Mouse (Mus musculus) gonadal fat pad, adult 2 months (tissue): Measurements from ENCODE around the gene Lama4. TPM values are rescaled to one million over a fixed set of nuclear protein-coding genes. Genes with fewer than 3 reads are reported as not detected.

Experiments
- DNase-seq: peaks from one replicate; pipeline ENCODE4 v3.0.0-alpha.2; 2012; ENCODE audit warnings: low read depth
- polyA plus RNA-seq: library from polyadenylated mRNA; depleted of rRNA; stranded (reverse); fragments of >200 nt; gene quantifications from 2 replicates; pipeline ENCODE4 v1.2.3, GENCODE M21; 2012; rRNA removed

Lama4 gene
- 42.7 and 63.2 TPM in 2 replicates for polyA plus RNA-seq

DNA sequence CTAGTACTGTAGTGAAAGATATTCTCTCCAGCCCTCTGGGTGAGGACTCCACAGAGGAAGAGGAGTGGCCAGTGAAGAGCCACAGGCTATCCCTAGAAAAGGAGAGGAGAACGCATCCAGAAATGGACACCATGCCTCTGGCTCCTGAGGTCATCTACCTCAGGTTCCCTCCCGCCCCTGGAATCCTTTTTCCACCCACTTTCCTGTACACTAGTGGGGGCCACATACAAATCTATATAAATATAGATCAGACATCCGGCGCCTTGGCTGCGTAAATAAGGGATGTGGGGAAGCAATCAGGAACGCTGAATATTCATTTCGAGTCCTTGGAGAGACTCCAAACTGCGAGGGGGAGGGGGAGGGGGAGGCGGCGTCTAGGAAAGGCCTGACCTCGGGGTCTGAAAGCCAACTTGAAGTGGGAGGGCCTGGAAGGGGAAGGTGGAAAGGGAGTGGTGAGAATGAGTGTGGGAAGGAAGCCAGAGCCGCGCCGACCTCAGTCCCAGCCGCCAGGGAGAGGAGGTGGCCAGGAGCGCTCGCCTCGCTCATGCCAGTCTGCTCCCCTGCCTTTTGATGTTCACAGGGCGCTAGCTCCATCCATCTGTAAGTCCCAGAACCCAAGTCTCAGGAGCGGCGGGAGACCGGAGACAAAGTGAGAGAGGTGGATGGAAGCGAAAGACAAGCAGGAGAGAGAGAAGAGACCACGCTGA, at the start of gene Lama4:
Lama4 (plus strand) TSS at position 441 of the 707 bp plus-strand sequence.
- DNase-seq: no peak

DNA sequence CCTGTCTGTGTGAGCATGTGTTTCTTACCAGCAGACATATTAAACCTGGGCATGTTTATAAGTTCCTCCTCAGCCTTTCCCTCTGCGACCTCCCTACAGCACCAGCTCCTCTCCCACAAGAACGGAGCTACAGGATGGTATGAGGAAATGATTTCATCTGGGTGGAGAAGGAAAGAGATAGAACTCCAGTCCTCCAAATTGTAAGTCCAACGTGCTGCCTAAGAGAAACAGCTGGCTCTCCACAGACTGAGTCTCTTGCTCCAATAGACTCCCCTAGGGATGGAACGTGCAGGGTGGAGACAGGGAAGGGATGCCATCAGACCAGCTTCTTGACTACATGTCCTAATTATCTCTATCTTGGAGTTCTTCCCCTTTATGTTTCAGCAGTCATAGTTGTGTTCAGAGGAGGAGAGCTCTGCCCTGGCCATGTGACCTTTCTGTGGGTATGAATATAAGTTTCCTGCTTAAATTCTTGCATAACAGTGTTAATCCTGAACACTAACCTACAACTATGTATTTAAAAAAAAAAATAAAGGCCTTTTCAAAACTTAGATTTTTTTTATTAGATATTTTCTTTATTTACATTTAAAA, 49.2 kb upstream of the Lama4 start:
- no peak for DNase-seq

DNA sequence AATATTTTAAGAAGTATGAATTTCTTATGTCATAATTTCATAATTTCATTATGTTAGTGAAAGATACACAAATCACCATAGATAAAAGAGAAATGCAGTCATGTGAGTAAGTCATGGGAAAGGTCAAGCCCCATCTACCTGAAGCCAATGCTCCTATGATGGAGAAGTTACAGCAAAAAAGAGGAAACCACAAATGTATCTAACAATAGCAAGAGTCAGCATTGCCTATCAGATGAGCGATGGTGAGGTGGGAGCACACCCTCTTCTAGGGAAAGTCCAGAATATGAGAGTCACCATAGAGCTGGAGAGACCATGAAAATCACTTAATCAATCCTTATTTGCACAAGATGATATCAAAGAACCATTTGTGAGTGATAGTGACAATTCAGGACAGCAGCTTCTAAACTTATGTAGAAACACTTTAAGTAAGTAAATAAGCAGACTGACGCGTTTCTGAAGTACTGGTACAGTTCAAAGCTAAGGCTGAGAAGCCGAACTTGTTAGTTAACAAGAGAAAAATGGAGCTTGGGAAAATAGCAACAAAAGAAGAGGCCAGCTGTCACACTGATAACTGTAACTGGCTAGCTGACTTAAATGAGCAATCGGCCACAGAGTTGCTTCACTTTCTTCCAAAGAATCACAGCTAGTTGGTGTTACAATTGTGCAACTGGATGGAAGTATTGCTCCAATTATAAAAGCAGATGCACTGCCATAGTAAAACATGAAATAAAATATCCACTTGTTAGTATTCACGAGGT, 36.2 kb upstream of the Lama4 start:
- peak; percentile 10 for DNase-seq

GRCm38 (mm10) chr10:38944701-38945100, 20.6 kb upstream of the Lama4 start:
- no peak for DNase-seq

DNA sequence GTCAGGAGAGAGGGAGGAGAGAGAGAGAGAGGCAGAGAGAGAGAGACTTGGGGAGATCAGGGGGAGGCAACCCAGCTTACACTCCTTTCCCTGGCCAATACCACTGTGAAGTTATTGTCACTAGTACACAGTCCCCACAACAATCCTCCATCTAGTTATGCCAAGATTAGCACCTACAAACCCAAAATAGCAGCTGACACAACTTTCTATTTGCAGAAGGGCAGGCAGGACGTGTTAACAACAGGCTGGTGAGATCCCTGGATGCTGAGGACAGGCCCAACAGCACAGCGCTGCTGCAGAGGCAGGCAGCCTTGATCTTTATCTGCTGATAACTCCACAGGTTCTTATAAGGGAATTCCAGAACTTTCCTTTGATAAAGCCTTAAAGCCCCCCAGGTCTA, 3.4 kb upstream of the Lama4 start:
- DNase-seq: no peak

DNA sequence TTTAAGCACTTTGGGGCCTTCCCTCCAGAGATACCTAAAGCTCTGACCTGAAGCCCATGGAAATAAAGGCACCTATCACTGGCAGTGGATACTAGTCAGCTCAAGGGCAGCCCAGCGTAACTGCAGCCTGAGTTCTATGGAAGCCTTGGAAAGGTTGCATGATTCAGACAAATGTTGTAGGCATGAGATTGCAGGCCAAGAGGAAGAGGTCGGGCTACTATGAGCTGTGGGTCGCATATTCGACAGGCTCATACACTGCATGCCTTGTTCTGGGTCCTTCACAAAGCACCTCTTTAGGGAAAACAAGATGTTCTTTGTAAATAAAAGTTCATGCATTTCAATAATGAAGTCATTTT, 618 bp upstream of the Lama4 start:
- DNase-seq: no peak

DNA sequence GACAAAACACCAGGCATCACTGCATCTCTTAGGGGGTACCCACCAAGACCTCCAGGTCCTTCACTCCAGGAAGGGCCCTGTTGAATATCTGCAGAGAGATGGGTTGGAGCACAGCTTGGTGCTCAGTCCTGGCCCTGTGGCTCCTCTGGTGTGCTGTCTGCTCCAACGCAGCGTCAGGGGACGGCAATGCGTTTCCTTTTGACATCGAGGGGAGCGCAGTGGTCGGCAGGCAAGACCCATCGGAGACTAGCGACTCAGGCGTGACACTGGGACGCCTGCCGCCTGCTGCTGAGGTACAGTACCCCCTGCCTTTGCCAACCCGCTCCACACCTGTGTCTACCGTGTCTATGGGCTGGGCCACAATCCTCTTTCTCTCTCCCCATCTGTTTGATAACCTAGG, 542 bp downstream of the Lama4 start:
- no peak for DNase-seq

DNA sequence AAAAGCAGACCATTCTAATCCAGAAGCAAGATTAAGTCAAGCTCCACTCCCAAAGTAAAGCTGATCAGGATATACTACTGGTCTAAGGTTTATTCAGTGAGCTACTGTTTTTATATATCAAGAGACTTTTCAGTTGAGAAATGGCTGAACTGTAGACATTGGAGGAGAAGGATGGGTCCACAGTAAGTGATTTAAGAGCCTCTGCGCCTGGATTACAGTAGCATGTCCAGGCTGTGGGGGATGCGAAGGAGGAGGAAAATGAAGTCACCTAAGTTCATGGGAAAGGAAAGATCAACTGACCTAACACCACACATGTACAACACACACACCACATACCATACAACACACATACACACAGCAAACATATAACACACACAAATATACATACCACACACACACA, 1.3 kb downstream of the Lama4 start:
- DNase-seq: no peak

GRCm38 (mm10) chr10:38968326-38969072, 3.2 kb downstream of the Lama4 start:
- DNase-seq: no peak

- DNase-seq: peak; percentile 13
These were observed 4.2 kb downstream of the Lama4 start for GRCm38 (mm10) chr10:38969543-38969942.

GRCm38 (mm10) chr10:38969975-38970374, 4.7 kb downstream of the Lama4 start:
- DNase-seq: no peak

GRCm38 (mm10) chr10:38972221-38972946, 7.1 kb downstream of the Lama4 start:
- DNase-seq: no peak

DNA sequence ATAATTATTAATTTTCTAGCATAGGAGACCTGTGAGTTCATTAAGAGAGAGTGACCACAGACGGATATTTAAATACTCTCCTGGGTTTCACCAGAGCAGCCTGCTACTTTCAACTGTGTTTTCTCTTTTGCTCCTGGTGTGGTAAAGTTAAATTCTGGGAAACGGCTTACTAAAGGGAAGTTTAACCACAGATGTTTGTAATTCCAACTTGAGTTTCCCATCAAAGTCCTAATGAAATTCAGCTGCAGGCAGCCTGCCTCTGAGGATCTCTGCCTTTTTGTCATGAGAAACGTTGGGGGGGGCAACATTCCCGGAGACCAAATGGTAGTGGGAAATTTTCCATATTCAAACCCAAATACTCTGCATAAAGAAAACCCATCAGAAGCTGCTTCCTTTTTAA, 7.7 kb downstream of the Lama4 start:
- DNase-seq: no peak

DNA sequence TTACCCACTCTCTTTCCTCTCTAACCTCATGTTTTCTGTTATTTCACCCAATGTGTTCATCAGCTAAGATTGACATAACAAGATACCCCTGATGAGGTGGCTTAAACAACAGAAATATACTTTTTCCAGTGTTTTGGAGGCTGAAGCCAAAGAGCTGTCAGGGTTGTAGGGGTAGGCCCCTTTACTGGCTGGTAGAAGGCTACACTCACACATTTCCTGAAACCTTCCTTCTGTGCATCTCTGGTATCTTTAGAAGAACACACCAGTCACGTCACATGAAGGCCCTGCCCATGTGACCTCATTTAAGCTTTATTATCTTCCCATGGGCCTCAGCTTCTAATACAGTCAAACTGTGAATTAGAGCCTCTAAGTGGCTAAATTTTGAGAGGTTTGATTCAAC, 12.9 kb downstream of the Lama4 start:
- no peak for DNase-seq

GRCm38 (mm10) chr10:38979699-38980098, 14.4 kb downstream of the Lama4 start:
- DNase-seq: no peak

DNA sequence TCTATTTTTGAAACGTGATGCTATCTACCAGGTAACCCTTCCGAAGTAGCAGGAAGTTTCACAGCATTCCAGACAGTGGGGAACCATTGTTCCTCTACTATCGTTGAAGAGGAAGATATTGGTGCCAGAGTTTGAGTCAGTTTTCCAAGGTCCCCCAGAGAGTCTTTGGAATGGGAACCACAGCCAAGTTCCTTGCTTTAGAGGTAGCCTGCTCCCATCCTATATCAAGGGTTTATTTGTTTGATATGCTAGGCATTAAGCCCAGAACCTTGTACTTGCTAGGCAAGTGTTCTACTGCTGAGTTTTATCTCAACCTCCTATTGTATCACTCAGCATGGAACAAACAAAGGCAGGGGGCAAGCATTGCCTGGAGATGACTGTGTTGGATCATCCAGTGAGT, 15.7 kb downstream of the Lama4 start:
- DNase-seq: no peak

GRCm38 (mm10) chr10:38984358-38985075, 19.2 kb downstream of the Lama4 start:
- DNase-seq: no peak

DNA sequence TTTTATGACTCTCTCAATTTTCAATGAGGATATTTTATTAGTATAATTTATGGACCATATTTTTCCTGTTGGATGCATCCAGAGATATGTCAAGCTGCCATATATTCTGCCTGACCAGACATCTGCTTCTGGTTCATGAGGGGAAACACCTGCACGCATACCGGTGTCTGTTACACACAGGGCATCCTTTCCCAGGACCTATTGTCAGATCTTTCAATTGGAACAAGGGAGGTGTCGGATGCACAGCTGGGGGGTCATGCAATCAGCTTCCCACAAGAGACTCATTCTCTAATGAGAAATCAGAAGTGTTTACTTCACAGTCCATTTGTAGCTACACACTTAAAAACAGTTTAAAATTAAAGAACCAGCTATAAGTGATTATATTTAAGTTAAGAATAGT, 20.7 kb downstream of the Lama4 start:
- DNase-seq: no peak

GRCm38 (mm10) chr10:38992827-38993226, 27.5 kb downstream of the Lama4 start:
- no peak for DNase-seq

- no peak for DNase-seq
These were observed 28.5 kb downstream of the Lama4 start for GRCm38 (mm10) chr10:38993632-38994424.
